Mouse (Mus musculus) lung, postnatal 0 days (tissue): ENCODE measurements around the gene Eps8l1.

ENCODE experiments used
- CTCF ChIP-seq: IDR thresholded peaks from 2 replicates; pipeline ENCODE4 v1.5.1; 2016; ENCODE audit warnings: antibody characterized with exemption, mild to moderate bottlenecking
- EP300 ChIP-seq: IDR thresholded peaks from 2 replicates; pipeline ENCODE4 v1.6.1; 2016; ENCODE audit warnings: antibody characterized with exemption, mild to moderate bottlenecking, control low read depth

- TF ChIP-seq CTCF (no peak), EP300 (no peak)
Observed at GRCm38 (mm10) chr7:4503100-4503499, 42.6 kb downstream of the Eps8l1 start.
